Mouse (Mus musculus): ENCODE data around the gene Fyco1. TPM values are rescaled to one million over a fixed set of nuclear protein-coding genes. Genes with fewer than 3 reads are reported as not detected.

Fyco1 gene
- polyA plus RNA-seq, 1 experiment = 17.8 TPM

DNA sequence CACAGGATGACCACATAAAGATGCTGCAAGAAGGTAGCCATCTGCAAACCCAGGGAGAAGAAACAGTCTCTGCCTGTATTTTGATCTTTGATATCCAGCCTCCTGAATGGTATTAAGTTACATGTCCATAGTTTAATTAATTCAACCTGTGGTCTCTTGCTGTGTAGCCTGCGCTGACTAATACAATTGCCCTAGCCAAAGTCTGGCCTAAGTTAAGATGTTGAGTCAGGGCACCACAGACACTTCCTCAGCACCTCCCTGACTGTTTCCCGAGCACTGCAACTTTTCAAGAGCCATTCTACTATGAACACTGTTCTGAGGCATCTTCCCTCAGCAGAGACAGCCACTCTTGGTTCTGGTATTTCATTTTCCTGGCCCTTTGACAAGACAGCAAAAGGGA is 33.1 kb downstream of the Fyco1 start:
- H3K27ac ChIP-seq (ENCODE audit: insufficient read depth, low read length) = no peak overlapping the region
- no peaks in the 10 kb centered on the region for H3K4me1 ChIP-seq (ENCODE audit: control insufficient read depth, insufficient read depth, low read length)
- TF ChIP-seq CTCF (IDR thresholded peaks at IDR 0.05; ENCODE audit: extremely low read depth, insufficient read depth, low read length) (no peak), POLR2A (IDR thresholded peaks at IDR 0.05; ENCODE audit: extremely low read depth, insufficient read depth, low read length) (no peak)
- no peak overlapping the region for H3K4me3 ChIP-seq (ENCODE audit: insufficient read depth, low read length)

DNA sequence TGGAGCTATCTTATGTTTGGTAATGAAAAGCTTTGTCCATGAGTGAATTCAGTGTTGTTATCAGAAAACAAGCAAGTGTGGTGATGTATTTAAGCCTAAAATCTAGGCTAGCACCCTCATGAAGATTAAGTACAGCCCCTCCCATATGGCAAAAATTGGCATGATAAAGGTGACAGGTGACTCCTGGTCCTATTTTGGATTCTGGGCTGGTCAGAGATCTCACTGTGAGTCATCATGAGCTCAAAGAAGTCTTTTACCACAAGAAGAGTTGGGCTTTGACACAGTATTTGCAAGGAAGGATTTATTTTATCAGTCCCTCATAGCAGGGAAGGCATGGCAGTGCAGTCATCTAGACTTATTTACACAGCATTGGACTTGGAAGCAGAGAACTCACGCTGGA is 35.7 kb downstream of the Fyco1 start:
- H3K27ac ChIP-seq (ENCODE audit: insufficient read depth, low read length) = no peak overlapping the region
- TF ChIP-seq CTCF (IDR thresholded peaks at IDR 0.05; ENCODE audit: extremely low read depth, insufficient read depth, low read length) (no peak), POLR2A (IDR thresholded peaks at IDR 0.05; ENCODE audit: extremely low read depth, insufficient read depth, low read length) (no peak)
- H3K4me1 ChIP-seq (ENCODE audit: control insufficient read depth, insufficient read depth, low read length) = no peaks in the 10 kb centered on the region
- H3K4me3 ChIP-seq (ENCODE audit: insufficient read depth, low read length) = no peak overlapping the region

DNA sequence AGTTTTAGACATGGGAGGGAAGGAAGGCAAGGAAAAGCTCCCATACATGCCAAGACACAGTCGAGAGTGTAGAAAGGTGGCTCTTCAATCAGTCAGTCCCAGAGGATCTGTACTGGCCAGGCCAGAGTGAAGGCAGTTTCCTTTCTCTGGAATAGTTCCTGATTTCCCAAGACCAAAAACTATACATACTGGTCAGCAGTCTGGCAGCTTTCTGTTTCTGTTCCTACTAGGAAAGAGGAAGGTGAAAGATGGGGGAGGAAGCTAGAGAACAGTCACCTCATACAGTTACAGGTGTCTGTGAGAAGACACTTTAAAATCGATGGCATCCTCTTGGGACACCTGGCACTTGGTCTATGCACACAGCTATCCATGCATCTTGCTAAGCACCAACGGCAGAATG is 36.3 kb downstream of the Fyco1 start:
- Histone ChIP-seq H3K27ac (ENCODE audit: insufficient read depth, low read length) (no peak overlapping the region), H3K4me1 (ENCODE audit: control insufficient read depth, insufficient read depth, low read length) (no peaks in the 10 kb centered on the region), H3K4me3 (ENCODE audit: insufficient read depth, low read length) (no peak overlapping the region)
- TF ChIP-seq POLR2A (IDR thresholded peaks at IDR 0.05; ENCODE audit: extremely low read depth, insufficient read depth, low read length) = no peak
- TF ChIP-seq CTCF (IDR thresholded peaks at IDR 0.05; ENCODE audit: extremely low read depth, insufficient read depth, low read length) = no peak

DNA sequence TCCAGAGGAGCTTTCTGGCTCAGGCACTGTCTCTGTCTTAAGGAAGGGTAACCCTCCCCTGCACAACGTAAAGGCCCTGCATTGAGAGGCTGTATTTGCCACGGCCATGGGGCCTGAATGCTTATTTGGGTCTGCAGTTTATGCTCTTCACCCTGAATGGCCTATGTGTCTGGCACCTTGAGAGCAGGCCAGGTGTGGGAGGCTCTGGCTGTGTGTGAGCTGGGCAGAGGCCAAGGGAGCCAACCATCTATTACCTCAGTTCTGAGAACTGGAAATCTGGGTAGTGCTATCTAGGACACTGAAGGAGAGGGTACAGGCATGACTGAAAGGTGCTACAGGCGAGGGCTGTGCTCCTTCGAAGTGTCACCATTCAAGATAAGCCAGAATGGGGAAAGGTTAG is 36.9 kb downstream of the Fyco1 start:
- no peaks in the 10 kb centered on the region for H3K4me1 ChIP-seq (ENCODE audit: control insufficient read depth, insufficient read depth, low read length)
- no peak for TF ChIP-seq CTCF (IDR thresholded peaks at IDR 0.05; ENCODE audit: extremely low read depth, insufficient read depth, low read length)
- no peak for TF ChIP-seq POLR2A (IDR thresholded peaks at IDR 0.05; ENCODE audit: extremely low read depth, insufficient read depth, low read length)
- H3K4me3 ChIP-seq (ENCODE audit: insufficient read depth, low read length) = no peak overlapping the region
- no peak overlapping the region for H3K27ac ChIP-seq (ENCODE audit: insufficient read depth, low read length)

DNA sequence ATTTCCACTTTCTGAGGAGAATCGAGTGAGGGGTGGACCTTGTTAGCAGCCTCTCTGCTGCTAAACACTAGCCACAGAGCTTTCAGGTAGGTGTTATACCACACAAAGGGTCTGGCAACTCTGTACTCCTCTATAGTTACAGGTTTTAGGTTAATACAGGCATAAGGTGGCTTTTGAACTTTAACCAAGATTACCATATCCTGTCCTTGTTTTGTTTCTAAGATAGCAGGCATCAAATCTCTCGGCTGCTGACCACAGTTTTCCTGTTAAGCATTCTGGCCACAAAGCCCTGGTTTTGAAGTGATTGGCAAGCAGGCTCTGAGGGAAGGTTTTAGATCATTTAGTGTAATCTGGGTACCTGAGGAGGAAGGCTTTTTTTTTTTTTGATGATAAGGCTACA is 37.4 kb downstream of the Fyco1 start:
- H3K4me3 ChIP-seq (ENCODE audit: insufficient read depth, low read length) = no peak overlapping the region
- H3K27ac ChIP-seq (ENCODE audit: insufficient read depth, low read length) = no peak overlapping the region
- no peak for TF ChIP-seq CTCF (IDR thresholded peaks at IDR 0.05; ENCODE audit: extremely low read depth, insufficient read depth, low read length)
- TF ChIP-seq POLR2A (IDR thresholded peaks at IDR 0.05; ENCODE audit: extremely low read depth, insufficient read depth, low read length) = no peak
- no peaks in the 10 kb centered on the region for H3K4me1 ChIP-seq (ENCODE audit: control insufficient read depth, insufficient read depth, low read length)

DNA sequence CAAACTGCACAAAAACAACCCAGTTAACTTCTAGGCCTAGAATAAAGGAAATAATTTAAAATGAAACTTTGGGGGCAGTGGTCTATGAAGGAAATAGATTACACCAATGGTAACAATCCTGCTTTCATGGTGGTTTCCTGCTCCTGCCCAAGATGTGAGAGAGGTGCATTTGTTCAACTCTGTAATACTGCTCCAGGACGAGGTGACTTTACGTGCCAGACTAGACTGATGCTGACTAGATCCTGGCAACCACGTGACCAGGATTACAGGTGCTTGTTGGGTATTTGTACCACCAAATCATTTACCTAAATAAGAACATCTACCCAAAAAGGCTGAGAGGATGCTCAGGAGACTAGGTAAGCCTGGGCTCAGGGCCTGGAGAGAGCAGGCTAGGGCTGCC is 39.9 kb downstream of the Fyco1 start:
- H3K27ac ChIP-seq (ENCODE audit: insufficient read depth, low read length) = no peak overlapping the region
- H3K4me1 ChIP-seq (ENCODE audit: control insufficient read depth, insufficient read depth, low read length) = no peaks in the 10 kb centered on the region
- H3K4me3 ChIP-seq (ENCODE audit: insufficient read depth, low read length) = no peak overlapping the region
- no peak for TF ChIP-seq POLR2A (IDR thresholded peaks at IDR 0.05; ENCODE audit: extremely low read depth, insufficient read depth, low read length)
- TF ChIP-seq CTCF (IDR thresholded peaks at IDR 0.05; ENCODE audit: extremely low read depth, insufficient read depth, low read length) = no peak

DNA sequence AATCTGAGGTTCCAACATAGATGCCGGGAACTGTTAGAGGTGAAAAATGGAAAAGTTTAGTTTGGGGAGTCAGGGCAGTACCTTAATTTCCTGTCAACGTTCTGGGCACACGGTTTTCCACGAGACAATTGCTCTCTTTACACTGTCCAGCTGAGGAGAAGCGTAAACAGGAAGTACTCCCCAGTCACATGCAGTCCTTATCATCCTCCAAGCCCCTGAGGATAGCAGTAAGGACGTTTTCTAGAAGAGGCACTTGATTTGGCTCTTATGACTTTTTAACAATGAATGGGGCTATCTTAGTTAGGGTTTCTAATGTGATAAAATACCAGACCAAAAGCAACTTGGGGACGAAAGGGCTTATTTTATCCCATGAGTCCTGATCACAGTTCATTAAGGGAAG is 43.1 kb downstream of the Fyco1 start:
- no peak overlapping the region for H3K27ac ChIP-seq (ENCODE audit: insufficient read depth, low read length)
- H3K4me1 ChIP-seq (ENCODE audit: control insufficient read depth, insufficient read depth, low read length) = no peaks in the 10 kb centered on the region
- H3K4me3 ChIP-seq (ENCODE audit: insufficient read depth, low read length) = no peak overlapping the region
- TF ChIP-seq POLR2A (IDR thresholded peaks at IDR 0.05; ENCODE audit: extremely low read depth, insufficient read depth, low read length) (no peak), CTCF (IDR thresholded peaks at IDR 0.05; ENCODE audit: extremely low read depth, insufficient read depth, low read length) (no peak)

DNA sequence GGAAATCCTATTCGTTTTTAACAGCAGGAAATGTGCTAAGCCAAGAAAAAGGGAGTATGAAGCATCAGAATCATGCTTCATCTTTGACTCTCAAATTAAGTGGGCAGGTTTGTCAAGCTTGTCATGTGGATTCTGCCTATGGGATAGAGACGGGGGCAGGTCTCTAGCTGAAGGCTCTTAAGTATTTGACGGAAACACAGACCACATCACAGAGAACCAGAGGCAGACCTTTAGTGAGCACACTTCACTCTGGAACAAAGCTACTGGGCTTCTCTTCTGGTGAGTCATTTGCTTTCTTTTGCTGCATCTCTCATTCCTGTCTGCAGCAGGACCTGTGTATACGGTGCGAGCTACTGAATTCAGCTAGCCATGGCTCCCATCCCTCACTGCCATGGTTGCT is 45.4 kb downstream of the Fyco1 start, which contains the start of gene Cxcr6:
Gene Cxcr6, plus strand, starts transcription at position 209 of the 400 bp plus-strand sequence.
- no peak within 1 kb of the TSS for H3K4me3 ChIP-seq (ENCODE audit: insufficient read depth, low read length)
- TF ChIP-seq CTCF (IDR thresholded peaks at IDR 0.05; ENCODE audit: extremely low read depth, insufficient read depth, low read length) (no peak), POLR2A (IDR thresholded peaks at IDR 0.05; ENCODE audit: extremely low read depth, insufficient read depth, low read length) (no peak)
- H3K4me1 ChIP-seq (ENCODE audit: control insufficient read depth, insufficient read depth, low read length) = no peaks in the 10 kb centered on the region
- no peak within 1 kb of the TSS for H3K27ac ChIP-seq (ENCODE audit: insufficient read depth, low read length)

DNA sequence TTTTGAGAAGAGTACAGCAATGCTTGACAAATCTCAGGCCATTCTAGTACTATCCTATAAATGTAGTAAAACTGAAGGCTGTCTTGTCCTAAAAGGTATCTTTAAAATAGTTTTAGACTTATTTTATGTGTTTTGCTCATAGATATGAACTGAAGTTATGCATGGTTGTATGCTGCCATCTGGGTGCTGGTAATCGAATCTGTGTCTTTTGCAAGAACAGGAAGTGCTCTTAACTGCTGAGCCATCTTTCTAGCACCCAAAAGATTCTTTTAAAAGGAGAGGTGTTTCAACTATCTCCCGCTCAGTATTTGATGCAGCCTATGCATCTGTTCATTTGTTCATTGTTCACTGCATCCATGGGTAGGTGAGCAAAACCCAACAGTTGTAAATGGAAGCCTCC is 46.5 kb downstream of the Fyco1 start:
- no peak overlapping the region for H3K27ac ChIP-seq (ENCODE audit: insufficient read depth, low read length)
- no peak for TF ChIP-seq POLR2A (IDR thresholded peaks at IDR 0.05; ENCODE audit: extremely low read depth, insufficient read depth, low read length)
- TF ChIP-seq CTCF (IDR thresholded peaks at IDR 0.05; ENCODE audit: extremely low read depth, insufficient read depth, low read length) = no peak
- H3K4me3 ChIP-seq (ENCODE audit: insufficient read depth, low read length) = no peak overlapping the region
- H3K4me1 ChIP-seq (ENCODE audit: control insufficient read depth, insufficient read depth, low read length) = no peaks in the 10 kb centered on the region

DNA sequence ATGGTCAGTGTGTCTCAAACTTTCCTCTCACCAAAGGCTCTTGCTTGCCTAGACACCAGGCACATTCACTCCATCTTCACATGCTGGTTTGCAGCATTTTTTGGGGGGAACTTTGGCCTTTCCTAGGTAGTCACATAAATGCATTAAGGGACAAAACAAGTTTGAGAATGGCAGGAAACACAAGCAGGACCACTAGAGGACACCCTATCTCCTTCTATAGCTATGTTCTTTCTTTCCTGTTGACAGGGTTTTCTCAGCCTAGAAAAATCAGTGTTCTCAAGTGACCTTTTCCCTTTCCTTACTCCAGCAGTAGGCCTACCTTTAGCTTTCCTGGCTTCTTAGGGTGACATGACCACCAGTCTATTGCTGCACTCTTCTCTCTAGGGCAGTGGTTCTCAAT is 48.8 kb downstream of the Fyco1 start:
- TF ChIP-seq POLR2A (IDR thresholded peaks at IDR 0.05; ENCODE audit: extremely low read depth, insufficient read depth, low read length) = no peak
- no peak for TF ChIP-seq CTCF (IDR thresholded peaks at IDR 0.05; ENCODE audit: extremely low read depth, insufficient read depth, low read length)
- Histone ChIP-seq H3K4me3 (ENCODE audit: insufficient read depth, low read length) (no peak overlapping the region), H3K4me1 (ENCODE audit: control insufficient read depth, insufficient read depth, low read length) (no peaks in the 10 kb centered on the region), H3K27ac (ENCODE audit: insufficient read depth, low read length) (no peak overlapping the region)

DNA sequence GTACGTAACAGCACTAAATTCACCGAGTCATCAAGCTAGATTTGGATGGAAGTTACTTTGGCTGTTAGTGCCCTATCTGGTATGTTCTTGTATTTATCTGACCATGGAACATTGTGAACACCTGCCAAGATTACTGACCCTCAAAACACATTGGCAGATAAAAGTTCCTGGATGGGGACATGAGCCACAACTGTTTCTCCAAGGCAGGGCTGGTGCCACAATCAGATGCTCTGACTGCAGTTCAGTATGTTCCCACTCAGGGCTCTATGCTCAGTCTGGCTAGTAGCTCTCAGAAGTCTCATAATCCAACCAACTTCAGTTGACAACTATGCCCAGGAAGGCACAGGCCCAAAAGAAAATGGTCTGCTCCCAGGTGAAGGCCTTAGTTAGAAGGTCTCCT is 49.3 kb downstream of the Fyco1 start:
- no peak overlapping the region for H3K27ac ChIP-seq (ENCODE audit: insufficient read depth, low read length)
- no peak for TF ChIP-seq POLR2A (IDR thresholded peaks at IDR 0.05; ENCODE audit: extremely low read depth, insufficient read depth, low read length)
- no peak for TF ChIP-seq CTCF (IDR thresholded peaks at IDR 0.05; ENCODE audit: extremely low read depth, insufficient read depth, low read length)
- no peak overlapping the region for H3K4me3 ChIP-seq (ENCODE audit: insufficient read depth, low read length)
- H3K4me1 ChIP-seq (ENCODE audit: control insufficient read depth, insufficient read depth, low read length) = no peaks in the 10 kb centered on the region

All from cortical plate, adult 2 months (tissue).